Mouse (Mus musculus) ovary, postnatal 36 days (tissue): Measurements from ENCODE around the gene Reps1.
"Not testable (repeated sequence)": the region's sequence is repeated elsewhere in the genome, so short reads cannot be mapped to it uniquely, and the experiment has no call there.

Source experiments
- DNase-seq: peaks from one replicate; pipeline ENCODE4 v3.0.0; 2022; ENCODE audit warnings: low spot score, mixed read lengths

Reps1 gene

GRCm38 (mm10) chr10:18064606-18065228 lies 9.1 kb downstream of the Reps1 start:
- DNase-seq, result no peak

GRCm38 (mm10) chr10:18066031-18066439 lies 10.4 kb downstream of the Reps1 start:
- no peak for DNase-seq

DNA sequence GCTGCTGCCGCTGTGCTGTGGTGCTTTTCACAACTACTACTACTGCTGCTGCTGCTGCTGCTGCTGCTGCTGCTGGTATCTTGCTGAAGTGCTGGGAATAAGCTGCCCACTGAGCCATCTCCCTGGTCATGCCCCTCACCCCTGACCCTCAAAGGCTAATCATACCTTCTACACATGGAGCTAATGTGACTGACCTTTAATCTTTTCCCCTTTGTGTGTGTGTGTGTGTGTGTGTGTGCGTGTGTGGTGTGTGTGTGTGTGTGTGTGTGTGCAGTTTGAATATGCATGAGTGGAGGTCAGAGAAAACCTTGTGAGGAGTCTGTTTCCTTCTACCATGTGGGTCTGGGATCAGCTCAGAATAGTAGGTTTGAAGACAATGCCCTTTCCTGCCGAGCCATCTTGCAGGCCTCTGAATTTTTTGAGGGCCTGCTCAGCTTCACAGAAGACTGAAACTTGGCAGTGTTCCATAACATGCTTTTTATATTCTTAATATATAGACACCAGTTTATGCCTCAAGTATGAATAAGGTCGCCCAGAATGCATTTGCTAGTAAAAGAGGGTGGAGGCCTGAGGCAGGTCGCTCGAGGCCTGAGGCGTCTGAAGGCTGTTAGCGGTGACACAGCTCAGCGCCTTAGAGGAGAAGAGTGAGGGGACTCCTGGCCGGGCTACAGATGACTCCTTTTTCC lies 12.2 kb downstream of the Reps1 start:
- DNase-seq, result no peak

GRCm38 (mm10) chr10:18068880-18069279 lies 13.2 kb downstream of the Reps1 start:
- DNase-seq, result no peak

GRCm38 (mm10) chr10:18069576-18069975 lies 13.9 kb downstream of the Reps1 start:
- no peak for DNase-seq

GRCm38 (mm10) chr10:18070144-18070543 lies 14.5 kb downstream of the Reps1 start:
- peak; percentile 27 for DNase-seq

- no peak for DNase-seq
Observed at GRCm38 (mm10) chr10:18070616-18071015, 15.0 kb downstream of the Reps1 start.

DNA sequence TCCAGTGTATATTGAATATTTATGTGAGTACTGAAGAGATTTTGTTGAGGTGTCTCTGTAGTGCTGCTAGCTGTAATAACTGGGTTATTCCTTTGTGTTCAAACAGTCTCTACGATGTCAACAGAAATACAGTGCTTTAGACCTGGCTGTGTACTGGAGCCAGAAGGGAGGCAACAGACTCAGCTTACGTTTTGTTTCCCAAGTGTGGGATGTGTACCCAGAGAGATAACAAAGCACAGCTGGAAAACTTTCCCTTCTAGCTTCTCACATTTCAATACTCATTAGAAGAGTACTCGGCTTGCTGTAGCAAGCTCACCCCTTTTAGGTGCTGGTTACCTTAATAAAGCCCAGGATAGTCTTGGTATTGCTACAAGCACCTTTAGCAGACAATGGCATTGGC lies 17.2 kb downstream of the Reps1 start:
- no peak for DNase-seq

DNA sequence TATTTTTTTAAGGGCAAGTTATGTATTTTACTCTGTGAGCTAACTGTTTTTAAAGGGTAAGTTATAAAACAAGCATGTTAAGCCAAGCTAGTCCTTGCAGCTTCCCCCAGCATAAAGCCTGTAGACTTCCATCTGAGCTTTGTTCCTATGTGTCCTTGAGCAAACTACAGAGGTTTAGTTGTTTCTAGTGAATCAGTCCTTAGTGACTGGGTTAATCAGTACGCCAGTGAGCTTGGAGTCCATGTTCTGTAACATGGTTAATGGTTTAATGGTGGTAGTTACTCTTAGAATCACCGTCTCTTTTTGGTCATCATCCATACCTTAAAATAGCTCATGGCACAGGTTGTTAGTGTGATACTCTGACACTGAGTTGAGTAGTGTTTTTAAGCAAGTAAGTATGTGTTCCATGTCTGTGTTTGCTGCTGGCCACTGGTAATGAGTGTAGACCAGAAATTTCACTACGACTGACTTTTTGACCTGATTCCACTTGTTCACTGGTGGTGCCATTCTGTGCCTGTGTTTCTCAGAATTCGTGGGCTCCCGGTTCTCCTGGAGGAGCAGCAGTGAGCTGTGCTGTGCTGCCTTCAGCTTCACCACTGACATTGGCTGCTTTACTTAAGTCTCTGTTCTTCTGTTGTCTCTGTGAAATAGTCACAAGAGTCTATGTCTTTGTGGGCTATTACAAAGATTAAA lies 18.9 kb downstream of the Reps1 start:
- no peak for DNase-seq

DNA sequence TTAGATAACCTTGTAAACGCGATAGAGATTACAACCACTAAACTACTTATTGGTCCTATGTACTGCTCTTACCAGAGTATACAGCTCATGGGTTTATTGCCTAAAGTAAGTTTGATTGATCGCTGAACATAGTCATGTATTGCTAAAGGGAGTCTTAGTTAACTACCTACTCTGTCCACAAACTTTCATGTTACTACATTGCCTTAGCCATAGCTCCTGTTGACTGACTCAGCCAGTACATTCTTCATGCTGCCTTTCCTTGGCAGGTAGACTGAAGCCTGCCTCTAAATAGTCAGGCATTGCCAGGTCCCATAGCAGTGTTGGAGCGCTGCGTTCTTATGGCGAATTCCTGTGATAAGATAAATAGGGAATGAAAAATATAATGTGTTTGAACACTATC lies 20.2 kb downstream of the Reps1 start:
- no peak for DNase-seq

GRCm38 (mm10) chr10:18081536-18081935 lies 25.9 kb downstream of the Reps1 start:
- DNase-seq, result no peak

GRCm38 (mm10) chr10:18082772-18083171 lies 27.1 kb downstream of the Reps1 start:
- no peak for DNase-seq

DNA sequence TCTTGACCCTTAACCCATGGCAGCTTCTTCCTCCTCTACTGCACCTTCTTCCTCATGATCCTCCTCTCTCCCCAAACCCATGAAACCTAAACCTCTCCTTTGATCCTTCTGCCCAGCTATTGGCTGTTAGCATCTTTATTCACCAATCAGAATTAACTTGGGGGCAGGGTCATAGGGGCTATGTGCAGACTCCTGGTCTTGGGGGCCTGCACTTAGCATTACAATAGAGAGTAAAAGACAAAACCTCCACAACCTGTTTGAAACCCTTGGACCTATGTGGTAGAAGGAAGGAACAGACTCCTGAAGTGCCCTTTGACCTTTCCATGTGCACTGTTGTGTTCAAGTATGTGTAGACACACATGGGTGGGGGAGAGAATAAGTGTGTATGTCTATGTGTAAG lies 35.0 kb downstream of the Reps1 start:
- DNase-seq, result no peak

GRCm38 (mm10) chr10:18102166-18102565 lies 46.5 kb downstream of the Reps1 start:
- DNase-seq, result no peak

- DNase-seq, result no peak
Observed at GRCm38 (mm10) chr10:18107471-18107870, 51.8 kb downstream of the Reps1 start.

DNA sequence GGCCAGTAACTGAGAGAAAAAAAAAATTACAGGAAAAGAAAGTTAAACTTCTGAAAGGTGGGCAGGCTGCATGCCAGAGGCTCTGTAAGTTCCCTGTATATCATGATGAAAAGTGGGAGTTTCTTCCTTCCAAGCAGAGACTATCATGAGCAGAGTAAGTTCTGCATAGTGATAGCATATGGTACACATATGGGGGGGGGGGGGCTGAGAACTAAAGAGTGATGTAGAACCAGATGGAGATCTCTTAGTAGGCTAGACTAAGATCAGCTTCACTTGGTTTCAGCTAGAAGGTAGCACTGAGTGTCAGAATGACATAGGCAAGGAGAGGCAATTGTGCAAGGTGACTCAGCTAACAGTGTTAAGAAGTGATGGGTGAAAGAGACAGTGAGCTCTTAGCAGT lies 55.3 kb downstream of the Reps1 start:
- no peak for DNase-seq

- DNase-seq, result no peak
Observed at GRCm38 (mm10) chr10:18113473-18114093, 57.9 kb downstream of the Reps1 start.

DNA sequence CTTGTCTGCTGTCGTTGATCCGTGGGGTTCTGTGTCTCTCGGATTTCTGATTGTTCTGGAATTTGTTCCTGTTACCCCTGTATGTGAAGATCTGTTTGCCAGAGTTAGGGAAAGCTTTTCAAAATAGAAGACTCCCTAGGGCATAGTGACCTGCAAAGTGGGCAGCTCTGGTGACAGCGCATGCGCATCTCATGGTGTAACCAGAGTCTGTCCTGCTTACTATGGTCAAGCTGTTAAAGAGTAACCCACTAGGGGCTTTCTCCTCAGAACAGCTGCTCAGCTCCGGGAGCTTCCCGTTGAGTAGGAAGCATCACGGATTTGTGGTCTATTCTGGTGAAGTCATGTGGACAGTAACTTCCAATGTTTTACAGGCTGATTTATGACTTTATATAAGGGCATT lies 62.7 kb downstream of the Reps1 start:
- DNase-seq, result peak; percentile 43

- DNase-seq, result no peak
Observed at GRCm38 (mm10) chr10:18130276-18130675, 74.6 kb downstream of the Reps1 start.

- DNase-seq, result no peak
Observed at GRCm38 (mm10) chr10:18131666-18132650, 76.3 kb downstream of the Reps1 start.

GRCm38 (mm10) chr10:18138853-18139503 lies 83.3 kb downstream of the Reps1 start:
- DNase-seq, result not testable (repeated sequence)
